Mouse (Mus musculus) Patski (cell line): ENCODE measurements around the gene Ptprz1. TPM values are rescaled to one million over a fixed set of nuclear protein-coding genes. Genes with fewer than 3 reads are reported as not detected.

ENCODE experiments used
- ATAC-seq: fragments of 100-300 bp; one replicate; pipeline ENCODE4 v1.8.0; 2021
- CTCF ChIA-PET: fragments of 350-600 bp; sonication (Branson Sonifier 250); formaldehyde crosslinking; loops from one replicate; lab custom pipeline; 2022; ENCODE audit warnings: inconsistent platforms; lab: Charles Lee
- POLR2A ChIA-PET: fragments of 350-600 bp; sonication (Branson Sonifier 250); formaldehyde crosslinking; loops from one replicate; lab custom pipeline; 2022; ENCODE audit warnings: antibody characterized with exemption, inconsistent platforms; lab: Charles Lee
- DNase-seq: peaks from one replicate; pipeline ENCODE4 v3.0.0-alpha.2; 2011; ENCODE audit warnings: low read depth, low spot score
- H3K27me3 ChIP-seq: fragments of 371-371 bp; one replicate; pipeline ENCODE4 v1.5.1; 2021
- CTCF ChIP-seq: fragments of 100-300 bp; IDR thresholded peaks from one replicate; pipeline ENCODE4 v1.5.1; 2021
- in situ Hi-C: fragments of 300-500 bp; cut with MboI; formaldehyde crosslinking; loops from 3 replicates; pipeline ENCODE4 v1.11.1; 2018; ENCODE audit warnings: low pct_unique_long_range_greater_than_20kb, mixed read lengths
- polyA plus RNA-seq: library from polyadenylated mRNA; unstranded; gene quantifications from one replicate; pipeline ENCODE4 v1.2.3, GENCODE M21; 2021

The Ptprz1 gene
- polyA plus RNA-seq = 0.36 TPM

DNA sequence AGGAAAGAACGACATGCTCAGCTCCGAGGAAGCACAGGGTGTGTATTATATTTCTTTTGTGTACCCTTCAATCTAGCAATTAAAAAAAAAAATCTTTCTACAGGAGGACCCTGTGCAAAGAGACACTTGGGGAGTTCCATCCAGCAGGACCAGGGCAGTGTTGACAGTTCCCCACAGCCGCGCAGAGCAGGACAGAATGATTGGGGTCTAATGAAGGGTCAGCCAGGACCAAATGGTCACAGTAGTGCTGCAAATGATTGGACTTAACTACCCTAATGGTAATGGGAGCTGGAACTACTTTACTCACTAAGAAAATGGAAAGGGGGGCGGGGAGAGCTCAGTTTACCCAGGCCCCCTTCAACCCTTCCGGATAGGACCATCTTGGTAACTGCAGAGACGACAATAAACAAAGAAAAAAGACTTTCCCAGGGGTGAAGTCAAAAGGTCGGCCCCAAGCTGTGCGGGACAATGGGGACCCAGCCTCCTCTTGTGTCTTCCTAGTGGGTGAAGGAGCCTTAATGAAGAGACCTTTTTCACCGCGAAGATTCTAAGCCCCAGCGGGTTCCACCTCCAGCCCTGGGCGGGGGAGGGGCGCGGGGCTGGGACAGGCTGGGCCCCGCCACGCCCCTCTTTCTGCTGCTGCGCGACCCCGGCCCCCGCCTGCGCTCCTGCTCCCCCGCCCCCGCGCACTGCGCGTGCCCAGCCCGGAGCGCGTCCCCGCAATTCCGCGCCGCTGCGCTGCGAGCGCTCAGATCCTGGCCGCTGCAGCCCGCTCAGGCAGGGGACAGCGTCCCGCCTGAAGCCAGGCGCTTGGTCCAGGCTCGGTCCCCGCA lies at the start of gene Ptprz1:
Ptprz1 (plus strand) TSS at position 722 of the 833 bp plus-strand sequence.
- no peak for TF ChIP-seq CTCF
- DNase-seq (no peak), ATAC-seq (peak; percentile 54)
- no peaks in the 10 kb centered on the region for H3K27me3 ChIP-seq
- ChIA-PET POLR2A (no interaction called here), CTCF (no interaction called here)
- in situ Hi-C loops = no loop called here

DNA sequence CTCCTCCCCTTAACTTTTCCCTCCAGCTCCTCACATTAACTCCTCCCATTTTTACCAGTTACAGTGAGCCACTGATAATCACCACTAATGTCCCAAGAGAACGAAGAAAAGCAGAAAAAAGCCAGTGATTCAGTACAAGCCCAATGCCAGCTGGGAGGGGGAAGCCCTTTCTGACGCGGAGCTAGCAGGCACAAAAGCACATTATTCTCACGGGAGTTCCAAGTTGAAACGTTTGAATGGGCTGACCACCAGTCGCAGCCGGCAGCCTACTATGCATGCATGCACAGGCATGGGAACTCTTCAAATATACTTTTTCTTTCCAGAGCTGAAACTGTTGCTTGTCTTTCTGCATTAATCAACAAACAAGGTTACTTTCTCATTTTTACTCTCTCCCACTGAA lies 41.7 kb upstream of the Ptprz1 start:
- CTCF ChIA-PET = no interaction called here

DNA sequence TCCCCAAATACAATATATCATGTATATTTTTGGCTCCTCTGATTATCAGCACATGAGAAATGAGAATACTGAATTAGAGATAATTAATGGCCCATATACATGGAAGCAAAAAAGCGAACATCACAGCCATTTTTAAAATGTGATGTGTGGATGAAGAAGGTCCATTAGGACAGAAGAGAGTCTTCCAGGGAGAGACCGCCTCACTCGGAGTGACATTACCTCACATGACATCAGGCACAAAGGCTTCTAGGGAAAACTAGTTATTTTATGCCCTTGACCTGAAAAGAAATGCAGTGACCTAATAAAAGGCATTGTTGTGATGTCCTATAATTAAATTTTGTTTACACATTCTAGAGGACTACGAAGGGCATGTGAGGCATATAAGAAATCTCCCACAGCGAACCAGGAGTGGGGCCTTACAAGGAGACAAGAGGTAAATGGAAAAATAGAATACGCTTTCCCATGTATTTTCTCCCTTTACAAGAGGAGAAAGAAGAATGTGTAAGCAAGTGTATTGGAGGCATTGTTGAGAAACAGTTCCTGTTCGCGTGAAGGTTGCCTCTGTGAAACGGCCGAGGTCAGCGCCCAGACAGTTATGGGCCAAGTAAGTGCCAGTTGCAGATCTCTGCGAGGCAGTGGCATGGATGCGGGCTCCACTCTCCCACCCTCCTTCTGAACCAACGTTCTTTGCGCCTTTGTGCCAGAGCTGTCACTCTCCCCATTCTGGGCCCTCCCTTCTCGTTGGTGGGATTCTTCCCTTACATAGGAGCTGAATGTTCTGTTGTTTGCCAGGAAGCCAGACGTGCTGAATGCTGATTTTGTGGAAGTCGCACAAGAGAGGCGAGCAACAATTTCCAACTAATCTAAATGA lies 41.0 kb upstream of the Ptprz1 start:
- no peak for TF ChIP-seq CTCF
- CTCF ChIA-PET = no interaction called here
- DNase-seq = no peak
- no peaks in the 10 kb centered on the region for H3K27me3 ChIP-seq
- in situ Hi-C loops = no loop called here
- POLR2A ChIA-PET = no interaction called here
- no peak for ATAC-seq

More for the DNA sequence above, 41.7 kb upstream of the Ptprz1 start:
- ATAC-seq (no peak), DNase-seq (no peak)
- H3K27me3 ChIP-seq = no peaks in the 10 kb centered on the region
- in situ Hi-C loops = no loop called here
- POLR2A ChIA-PET = no interaction called here
- TF ChIP-seq CTCF = no peak

DNA sequence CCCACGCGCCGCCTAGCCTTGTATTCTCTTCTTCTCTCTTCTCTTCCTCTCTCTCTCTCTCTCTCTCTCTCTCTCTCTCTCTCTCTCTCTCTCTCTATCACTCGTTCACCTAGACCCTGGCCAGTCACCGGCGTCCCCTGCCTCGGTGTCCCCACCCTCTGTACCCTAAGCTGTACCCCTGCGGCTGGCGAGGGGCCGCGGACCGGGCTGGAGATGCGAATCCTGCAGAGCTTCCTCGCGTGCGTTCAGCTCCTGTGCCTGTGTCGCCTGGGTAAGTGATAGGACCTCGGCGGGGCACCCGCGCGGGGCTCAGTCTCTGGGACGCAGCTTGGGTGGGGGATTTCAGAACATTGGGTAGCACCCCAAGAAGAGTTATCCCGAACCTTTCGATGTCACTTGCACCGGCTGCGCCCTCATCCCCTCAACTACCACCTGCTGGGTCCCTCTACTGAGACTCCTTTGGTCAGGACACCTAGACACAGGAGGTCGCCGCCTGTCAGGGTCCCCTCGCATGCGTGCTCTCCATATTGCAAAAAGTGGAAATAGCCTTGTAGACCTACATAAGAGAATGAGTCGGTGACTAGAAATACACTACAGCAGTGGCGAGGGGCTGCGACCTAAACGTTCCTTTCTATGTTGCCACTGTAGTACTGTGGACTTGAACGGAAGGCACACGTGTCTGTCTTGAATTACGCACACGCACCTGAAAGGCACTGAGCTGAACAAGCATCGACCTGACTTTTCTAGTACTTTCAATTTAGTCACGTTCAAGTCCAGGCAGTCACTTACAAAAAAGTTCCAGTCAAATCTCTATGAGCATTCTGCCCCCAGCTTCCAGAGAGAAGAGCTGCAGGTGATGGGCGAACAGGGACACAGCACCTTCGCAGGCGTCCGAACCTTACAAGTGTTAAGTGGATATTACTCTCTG lies 576 bp downstream of the Ptprz1 start:
- in situ Hi-C loops = no loop called here
- ChIA-PET POLR2A (no interaction called here), CTCF (no interaction called here)
- H3K27me3 ChIP-seq = no peaks in the 10 kb centered on the region
- ATAC-seq = no peak
- TF ChIP-seq CTCF = no peak
- no peak for DNase-seq

DNA sequence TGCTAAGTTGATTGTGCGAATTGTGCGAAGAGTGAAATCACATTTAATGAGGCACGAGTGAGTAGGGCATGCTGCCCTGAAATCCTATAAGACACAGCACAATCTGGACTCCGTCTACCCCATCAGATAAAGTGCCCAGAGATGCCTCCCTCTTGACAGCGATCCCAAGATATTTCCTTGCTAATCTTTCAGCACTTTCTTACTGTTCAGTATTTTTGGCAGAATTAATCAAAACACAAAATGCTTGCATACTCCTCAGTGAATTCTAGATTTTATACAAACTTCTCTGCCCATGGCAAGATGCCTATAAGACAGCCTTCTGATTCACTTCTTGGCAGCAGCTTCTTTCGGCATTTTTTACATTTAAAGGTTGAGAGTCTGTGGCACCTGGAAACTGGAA lies 12.7 kb downstream of the Ptprz1 start:
- no peak for TF ChIP-seq CTCF
- in situ Hi-C loops = no loop called here
- ChIA-PET POLR2A (no interaction called here), CTCF (no interaction called here)
- DNase-seq (no peak), ATAC-seq (no peak)
- no peaks in the 10 kb centered on the region for H3K27me3 ChIP-seq

DNA sequence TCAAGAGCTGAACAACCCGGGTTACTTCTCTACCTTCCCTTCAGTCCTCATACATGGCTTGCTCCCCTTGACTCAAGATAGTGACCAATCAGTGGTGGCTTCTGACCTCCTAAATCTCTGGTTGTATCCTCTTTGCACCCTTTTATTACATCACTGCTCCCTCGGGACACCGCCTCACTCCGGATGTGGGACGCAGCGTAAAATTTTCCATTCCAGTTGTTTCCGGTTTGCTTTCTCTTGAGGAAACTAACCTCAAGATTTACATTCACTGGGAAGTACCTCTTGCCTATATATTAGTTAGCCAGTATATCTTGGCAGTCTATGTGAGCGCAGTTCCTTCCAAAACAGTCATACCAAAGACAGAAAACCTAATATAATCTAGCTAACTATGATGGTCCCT lies 14.0 kb downstream of the Ptprz1 start:
- ChIA-PET CTCF (no interaction called here), POLR2A (no interaction called here)
- ATAC-seq = no peak
- in situ Hi-C loops = no loop called here
- TF ChIP-seq CTCF = no peak
- H3K27me3 ChIP-seq = no peaks in the 10 kb centered on the region
- DNase-seq = no peak

DNA sequence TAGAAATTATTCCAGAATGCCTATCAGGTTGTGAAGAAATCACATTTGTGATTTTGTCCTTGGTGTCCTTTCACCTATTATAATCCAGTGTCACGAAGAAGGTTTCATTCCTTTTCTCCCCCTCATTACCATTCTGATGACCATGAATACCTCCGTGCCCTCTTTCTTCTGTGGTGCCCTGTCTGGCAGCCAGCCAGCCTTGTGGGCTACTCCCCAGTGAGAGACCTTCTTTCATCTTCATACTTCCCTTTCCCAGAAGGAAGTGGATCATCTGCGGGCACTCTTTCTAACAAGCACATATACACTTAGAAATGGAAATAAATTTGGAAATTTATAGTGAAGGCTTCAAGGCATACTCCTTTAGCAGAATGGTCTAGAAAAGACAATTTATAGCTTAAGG lies 26.7 kb downstream of the Ptprz1 start:
- no peak for TF ChIP-seq CTCF
- POLR2A ChIA-PET = no interaction called here
- no peaks in the 10 kb centered on the region for H3K27me3 ChIP-seq
- no peak for DNase-seq
- no peak for ATAC-seq
- CTCF ChIA-PET = interaction anchor here (1.4 kb wide), 1 partner anchor 9 kb away, joined by 3 read pairs; no protein-coding TSS in a partner anchor
- in situ Hi-C loops = no loop called here

DNA sequence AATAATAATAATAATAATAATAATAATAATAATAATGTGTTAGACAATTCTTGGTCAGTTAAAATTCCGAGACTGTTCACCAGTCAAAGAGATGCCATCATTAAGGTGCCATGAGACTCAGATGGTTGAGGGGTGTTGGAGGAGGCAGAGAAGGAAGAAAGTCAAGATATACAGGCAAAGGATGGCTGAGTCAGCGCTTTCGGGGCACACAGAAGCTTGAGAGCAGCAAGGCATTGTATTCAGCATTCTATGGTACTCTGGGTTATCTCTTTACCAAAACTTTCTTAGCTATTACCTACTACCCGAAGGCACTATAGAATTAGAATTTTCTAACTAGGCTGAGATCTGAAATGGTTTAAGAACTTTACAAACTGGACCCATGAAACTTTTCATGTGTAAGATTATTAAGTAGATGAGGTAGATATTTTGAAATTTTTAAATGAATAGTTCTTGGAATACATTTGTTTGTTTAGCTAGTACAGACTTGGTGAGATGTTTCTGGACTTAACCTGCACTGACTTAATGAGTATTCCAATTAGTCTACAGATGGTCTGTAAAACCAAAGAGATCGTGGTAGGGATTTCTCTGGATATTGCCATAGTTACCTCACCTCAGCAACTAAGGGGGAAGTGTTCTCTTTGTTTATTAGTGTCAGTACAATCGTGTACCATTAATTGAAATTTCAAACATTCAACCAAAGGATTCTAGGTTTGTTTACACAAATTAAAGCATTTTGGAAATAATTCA lies 33.4 kb downstream of the Ptprz1 start:
- H3K27me3 ChIP-seq = no peaks in the 10 kb centered on the region
- POLR2A ChIA-PET = no interaction called here
- in situ Hi-C loops = no loop called here
- DNase-seq = no peak
- ATAC-seq = no peak
- CTCF ChIA-PET = interaction anchor here (0.9 kb wide), 1 partner anchor 11 kb away, joined by 4 read pairs; no protein-coding TSS in a partner anchor
- no peak for TF ChIP-seq CTCF

DNA sequence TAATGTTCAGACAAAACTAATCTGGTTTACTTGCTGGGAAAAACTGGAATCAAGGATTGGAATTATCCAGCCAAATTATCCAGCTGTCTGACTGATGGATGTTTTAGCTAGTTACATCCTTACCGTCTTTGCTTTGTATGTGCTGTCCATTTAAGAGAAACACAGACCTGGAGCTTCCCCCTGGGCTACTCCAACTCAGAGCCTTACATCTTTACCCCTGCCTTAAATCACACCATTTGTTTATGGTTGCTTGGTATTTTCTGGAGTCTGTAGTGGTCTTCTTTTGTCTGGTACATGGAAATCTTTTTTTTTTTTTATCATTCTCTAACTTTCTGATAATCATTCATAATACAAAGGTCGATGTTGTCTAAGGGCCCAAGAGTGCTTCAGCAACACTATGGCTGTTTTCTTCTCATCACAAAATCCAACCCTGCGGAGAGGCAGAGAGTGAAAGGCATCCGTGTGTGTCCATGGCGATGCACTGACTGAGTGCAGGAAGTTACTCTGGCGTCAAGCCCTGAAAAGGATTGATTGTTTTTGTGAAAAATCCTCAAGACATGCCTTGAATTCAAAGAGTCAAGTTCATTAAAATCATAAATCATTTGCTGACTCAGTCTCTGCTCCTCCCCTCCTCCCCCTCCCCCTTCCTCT lies 34.1 kb downstream of the Ptprz1 start:
- DNase-seq (no peak), ATAC-seq (no peak)
- POLR2A ChIA-PET = no interaction called here
- TF ChIP-seq CTCF = no peak
- H3K27me3 ChIP-seq = no peaks in the 10 kb centered on the region
- CTCF ChIA-PET = interaction anchor here (0.9 kb wide), 1 partner anchor 12 kb away, joined by 4 read pairs; no protein-coding TSS in a partner anchor
- in situ Hi-C loops = no loop called here
